Mouse (Mus musculus): ENCODE results near the gene Ropn1. TPM values are rescaled to one million over a fixed set of nuclear protein-coding genes. Genes with fewer than 3 reads are reported as not detected.
A peak's percentile ranks its signal among the peaks of the same experiment; 100 is the strongest.
"Not testable (repeated sequence)": the region's sequence is repeated elsewhere in the genome, so short reads cannot be mapped to it uniquely, and the experiment has no call there.

The Ropn1 gene
- polyA plus RNA-seq, 1 experiment from 2014 or later = not detected

- 23% methylated on average over 3 of the region's 3 CpGs for WGBS (ENCODE audit: insufficient replicate concordance)
- Histone ChIP-seq H3K4me3 (ENCODE audit: low read depth, low read length) (no peak overlapping the region), H3K36me3 (ENCODE audit: control insufficient read depth, insufficient read depth) (no peaks in the 10 kb centered on the region), H3K4me1 (ENCODE audit: control insufficient read depth, low read depth, low read length) (no peaks in the 10 kb centered on the region), H3K4me2 (ENCODE audit: low read depth, low read length) (no peak overlapping the region), H3K9me3 (replicated peaks; ENCODE audit: control insufficient read depth, low read length) (no peaks in the 10 kb centered on the region), H3K27ac (ENCODE audit: low read length) (no peak overlapping the region), H3K27me3 (ENCODE audit: control insufficient read depth, insufficient read depth, low read depth, low read length) (no peaks in the 10 kb centered on the region), H3K9ac (ENCODE audit: low read depth, low read length) (no peak overlapping the region)
- ATAC-seq (ENCODE audit: low read depth) = no peak
These were observed 14.2 kb upstream of the Ropn1 start for GRCm38 (mm10) chr16:34635557-34635956.

DNA sequence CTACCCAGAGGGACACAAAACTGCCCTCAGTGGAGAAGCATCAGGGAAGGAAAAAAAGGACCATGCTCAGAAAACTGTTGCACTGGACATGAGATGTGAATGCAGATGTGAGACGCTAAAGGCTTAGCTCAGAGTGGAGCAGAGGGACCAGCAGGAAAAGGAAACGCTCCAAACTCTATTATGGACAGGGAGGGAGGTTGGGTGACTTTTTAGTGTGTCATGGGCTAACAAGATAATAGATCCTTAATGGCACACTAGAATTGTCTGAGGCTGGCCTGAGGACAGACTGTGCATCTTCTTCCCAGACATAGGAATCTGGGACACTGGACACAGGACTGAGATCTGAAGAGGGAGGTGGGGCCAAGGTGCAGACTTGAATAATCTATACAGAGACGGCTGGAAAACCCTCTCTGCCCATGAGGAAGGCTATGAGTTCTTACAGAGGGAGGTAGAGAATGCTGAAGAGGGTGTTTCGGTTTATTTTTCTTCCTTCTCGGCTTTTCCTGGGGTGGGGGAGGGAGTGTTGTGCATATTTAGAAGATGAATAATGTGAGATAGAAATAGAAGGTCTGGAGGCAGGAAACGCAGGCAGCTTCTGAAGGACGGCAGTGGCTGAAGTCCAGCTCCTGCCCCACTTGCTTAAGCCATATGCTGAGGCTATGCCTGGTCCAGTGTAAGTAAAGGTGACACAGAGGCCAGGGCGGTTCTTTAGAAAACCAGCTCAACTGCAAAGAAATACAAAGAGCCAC, 6.0 kb upstream of the Ropn1 start:
- no peak for ATAC-seq (ENCODE audit: low read depth)
- Histone ChIP-seq H3K9me3 (replicated peaks; ENCODE audit: control insufficient read depth, low read length) (no peaks in the 10 kb centered on the region), H3K36me3 (ENCODE audit: control insufficient read depth, insufficient read depth) (no peaks in the 10 kb centered on the region), H3K4me1 (ENCODE audit: control insufficient read depth, low read depth, low read length) (no peaks in the 10 kb centered on the region), H3K9ac (ENCODE audit: low read depth, low read length) (no peak overlapping the region), H3K27me3 (ENCODE audit: control insufficient read depth, insufficient read depth, low read depth, low read length) (no peaks in the 10 kb centered on the region), H3K27ac (ENCODE audit: low read length) (no peak overlapping the region), H3K4me2 (ENCODE audit: low read depth, low read length) (no peak overlapping the region), H3K4me3 (ENCODE audit: low read depth, low read length) (no peak overlapping the region)
- 46% methylated on average over 8 of the region's 8 CpGs for WGBS (ENCODE audit: insufficient replicate concordance)

- no peak overlapping the region for H3K4me3 ChIP-seq (ENCODE audit: low read depth, low read length)
- H3K4me1 ChIP-seq (ENCODE audit: control insufficient read depth, low read depth, low read length) = no peaks in the 10 kb centered on the region; the same call in 1 of the 2 replicates
- WGBS (ENCODE audit: insufficient replicate concordance) = 69% methylated on average over 5 of the region's 5 CpGs
- ATAC-seq (ENCODE audit: low read depth) = no peak
- H3K4me2 ChIP-seq (ENCODE audit: low read depth, low read length) = no peak overlapping the region
- no peaks in the 10 kb centered on the region for H3K9me3 ChIP-seq (replicated peaks; ENCODE audit: control insufficient read depth, low read length)
- H3K36me3 ChIP-seq (ENCODE audit: control insufficient read depth, insufficient read depth) = no peaks in the 10 kb centered on the region
- H3K9ac ChIP-seq (ENCODE audit: low read depth, low read length) = no peak overlapping the region
- no peaks in the 10 kb centered on the region for H3K27me3 ChIP-seq (ENCODE audit: control insufficient read depth, insufficient read depth, low read depth, low read length)
- H3K27ac ChIP-seq (ENCODE audit: low read length) = no peak overlapping the region
These were observed 3.3 kb downstream of the Ropn1 start for GRCm38 (mm10) chr16:34653023-34653422.

- H3K9me3 ChIP-seq (replicated peaks; ENCODE audit: control insufficient read depth, low read length); H3K4me1 ChIP-seq (ENCODE audit: control insufficient read depth, low read depth, low read length); H3K27ac ChIP-seq (ENCODE audit: low read length); H3K36me3 ChIP-seq (ENCODE audit: control insufficient read depth, insufficient read depth); ATAC-seq (ENCODE audit: low read depth); H3K9ac ChIP-seq (ENCODE audit: low read depth, low read length); H3K27me3 ChIP-seq (ENCODE audit: control insufficient read depth, insufficient read depth, low read depth, low read length): not testable (repeated sequence)
- peak overlapping the region; percentile 53 for H3K4me2 ChIP-seq (ENCODE audit: low read depth, low read length)
- WGBS (ENCODE audit: insufficient replicate concordance) = 7% methylated on average over 16 of the region's 16 CpGs
- H3K4me3 ChIP-seq (ENCODE audit: low read depth, low read length) = peak overlapping the region; percentile 25
These were observed 7.8 kb downstream of the Ropn1 start for GRCm38 (mm10) chr16:34657566-34657965.

- ATAC-seq (ENCODE audit: low read depth) = no peak
- Histone ChIP-seq H3K9ac (ENCODE audit: low read depth, low read length) (no peak overlapping the region), H3K4me1 (ENCODE audit: control insufficient read depth, low read depth, low read length) (no peaks in the 10 kb centered on the region; the same call in 1 of the 2 replicates), H3K36me3 (ENCODE audit: control insufficient read depth, insufficient read depth) (no peaks in the 10 kb centered on the region), H3K4me3 (ENCODE audit: low read depth, low read length) (peak overlapping the region; percentile 25), H3K9me3 (replicated peaks; ENCODE audit: control insufficient read depth, low read length) (no peaks in the 10 kb centered on the region), H3K4me2 (ENCODE audit: low read depth, low read length) (peak overlapping the region; percentile 53), H3K27me3 (ENCODE audit: control insufficient read depth, insufficient read depth, low read depth, low read length) (no peaks in the 10 kb centered on the region), H3K27ac (ENCODE audit: low read length) (no peak overlapping the region)
- WGBS (ENCODE audit: insufficient replicate concordance) = 28% methylated on average over 5 of the region's 5 CpGs
These were observed 8.3 kb downstream of the Ropn1 start for GRCm38 (mm10) chr16:34657983-34658382.

DNA sequence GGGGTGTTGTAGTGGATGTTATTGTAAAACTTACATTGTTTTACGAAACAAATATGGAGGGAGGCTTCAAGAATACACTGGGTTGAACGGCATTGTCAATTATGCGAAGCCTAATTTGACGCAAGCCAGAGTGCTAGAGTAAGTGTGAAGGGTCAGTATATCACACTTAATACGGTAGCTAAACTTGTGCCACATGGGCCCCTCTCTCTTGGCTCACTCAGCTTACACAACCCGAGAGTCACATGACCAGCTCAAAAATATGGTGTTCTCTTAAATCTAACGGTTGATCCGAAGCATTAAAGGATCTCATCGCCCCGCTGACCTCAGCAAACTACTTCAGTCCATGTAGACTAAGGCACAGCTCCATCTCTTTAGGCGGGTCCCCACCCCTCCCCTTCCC, 8.7 kb downstream of the Ropn1 start:
- Histone ChIP-seq H3K27ac (ENCODE audit: low read length) (no peak overlapping the region), H3K4me3 (ENCODE audit: low read depth, low read length) (no peak overlapping the region), H3K9me3 (replicated peaks; ENCODE audit: control insufficient read depth, low read length) (no peaks in the 10 kb centered on the region), H3K27me3 (ENCODE audit: control insufficient read depth, insufficient read depth, low read depth, low read length) (no peaks in the 10 kb centered on the region), H3K36me3 (ENCODE audit: control insufficient read depth, insufficient read depth) (no peaks in the 10 kb centered on the region), H3K4me1 (ENCODE audit: control insufficient read depth, low read depth, low read length) (no peaks in the 10 kb centered on the region; the same call in 1 of the 2 replicates), H3K9ac (ENCODE audit: low read depth, low read length) (no peak overlapping the region), H3K4me2 (ENCODE audit: low read depth, low read length) (peak overlapping the region; percentile 53)
- WGBS (ENCODE audit: insufficient replicate concordance) = 41% methylated on average over 11 of the region's 11 CpGs
- peak; percentile 47; the same call in 1 of the 2 replicates for ATAC-seq (ENCODE audit: low read depth)

DNA sequence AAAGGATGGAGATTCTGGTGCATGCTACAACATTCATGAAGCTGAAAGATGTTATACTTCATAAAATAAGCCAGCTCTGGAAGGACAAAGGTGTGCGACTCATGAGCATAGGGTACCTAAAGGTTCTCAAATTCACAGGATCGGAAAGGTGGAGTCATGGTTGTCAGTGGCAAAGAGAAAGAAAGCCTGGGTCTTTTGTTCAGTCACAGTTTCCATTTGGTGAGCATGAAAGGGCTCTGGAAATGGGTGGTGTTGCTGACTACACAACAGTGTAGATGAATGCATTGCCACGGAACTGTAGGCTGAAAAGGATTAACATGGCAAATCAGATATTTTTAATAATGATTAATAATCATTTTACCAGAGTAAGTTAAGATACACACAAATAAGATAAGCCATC, 14.8 kb downstream of the Ropn1 start:
- no peaks in the 10 kb centered on the region for H3K9me3 ChIP-seq (replicated peaks; ENCODE audit: control insufficient read depth, low read length)
- ATAC-seq (ENCODE audit: low read depth) = no peak
- peaks cover 3% of the 10 kb centered on the region; the same call in 1 of the 2 replicates for H3K27me3 ChIP-seq (ENCODE audit: control insufficient read depth, insufficient read depth, low read depth, low read length)
- no peaks in the 10 kb centered on the region for H3K36me3 ChIP-seq (ENCODE audit: control insufficient read depth, insufficient read depth)
- H3K4me3 ChIP-seq (ENCODE audit: low read depth, low read length) = no peak overlapping the region
- 66% methylated on average over 3 of the region's 3 CpGs for WGBS (ENCODE audit: insufficient replicate concordance)
- no peak overlapping the region for H3K4me2 ChIP-seq (ENCODE audit: low read depth, low read length)
- 0 out of 2 replicates have a peak, but pooled peaks cover 2% of the 10 kb centered on the region for H3K4me1 ChIP-seq (ENCODE audit: control insufficient read depth, low read depth, low read length)
- no peak overlapping the region for H3K9ac ChIP-seq (ENCODE audit: low read depth, low read length)
- no peak overlapping the region for H3K27ac ChIP-seq (ENCODE audit: low read length)

DNA sequence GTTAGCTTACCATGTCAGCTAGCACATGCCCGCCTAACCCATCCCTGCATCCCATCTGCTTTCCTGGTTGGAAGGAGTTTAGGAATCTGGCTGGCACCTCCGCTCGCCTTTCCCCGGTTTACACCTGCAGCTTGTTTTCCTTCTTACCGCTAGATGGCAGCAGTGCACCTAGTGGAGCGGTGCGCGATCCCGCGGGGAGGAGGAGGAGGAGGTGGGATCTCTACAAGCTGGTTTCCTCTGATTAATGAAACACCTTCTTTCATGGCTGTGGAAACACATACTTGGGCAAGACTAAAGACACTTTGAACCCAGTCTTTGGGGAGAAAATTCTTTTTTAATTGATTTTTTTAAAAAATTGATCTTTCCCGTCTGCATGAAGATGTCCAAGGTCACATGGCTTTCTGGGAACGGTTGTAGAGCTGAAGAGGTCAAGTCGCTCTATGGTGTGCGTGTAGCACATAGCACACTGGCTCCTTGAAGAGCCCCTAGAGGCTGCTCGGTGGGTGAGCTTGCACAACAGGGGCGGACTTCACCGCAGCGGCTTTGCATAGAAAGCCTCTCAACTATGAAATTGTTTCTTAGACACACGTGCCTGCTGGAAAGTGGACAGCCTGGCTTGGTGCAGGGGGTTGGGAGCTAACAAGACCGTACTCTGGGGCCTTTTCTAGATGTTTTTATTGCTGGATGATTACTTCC, 17.5 kb downstream of the Ropn1 start:
- Histone ChIP-seq H3K36me3 (ENCODE audit: control insufficient read depth, insufficient read depth) (no peaks in the 10 kb centered on the region), H3K4me3 (ENCODE audit: low read depth, low read length) (peak overlapping the region; percentile 16; the same call in 1 of the 2 replicates), H3K4me1 (ENCODE audit: control insufficient read depth, low read depth, low read length) (0 out of 2 replicates have a peak, but pooled peaks cover 2% of the 10 kb centered on the region), H3K9me3 (replicated peaks; ENCODE audit: control insufficient read depth, low read length) (no peaks in the 10 kb centered on the region), H3K9ac (ENCODE audit: low read depth, low read length) (no peak overlapping the region), H3K4me2 (ENCODE audit: low read depth, low read length) (peak overlapping the region; percentile 39), H3K27me3 (ENCODE audit: control insufficient read depth, insufficient read depth, low read depth, low read length) (peaks cover 5% of the 10 kb centered on the region; the same call in 1 of the 2 replicates), H3K27ac (ENCODE audit: low read length) (no peak overlapping the region)
- 0 out of 2 replicates have a peak, but pooled peaks have one; percentile 21 for ATAC-seq (ENCODE audit: low read depth)
- 6% methylated on average over 20 of the region's 20 CpGs for WGBS (ENCODE audit: insufficient replicate concordance)

DNA sequence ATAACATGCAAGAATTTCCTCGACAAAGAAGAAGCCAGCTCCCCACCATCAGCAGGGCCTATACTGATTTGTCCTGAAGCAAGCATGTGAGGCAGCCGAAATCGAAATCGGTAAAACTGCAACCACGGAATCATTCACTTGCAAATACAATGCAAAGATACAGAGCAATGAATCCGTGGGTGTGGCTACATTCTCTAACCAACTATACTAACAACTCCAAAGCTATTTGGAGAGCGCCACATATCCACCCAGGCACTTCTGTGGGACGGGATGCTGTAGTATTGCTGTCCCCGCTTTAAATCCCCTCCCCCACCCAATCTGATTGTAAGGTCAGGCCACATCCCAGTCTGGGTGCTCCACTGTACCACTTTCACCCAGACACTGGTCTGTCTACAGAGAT, 18.6 kb downstream of the Ropn1 start:
- no peak overlapping the region for H3K9ac ChIP-seq (ENCODE audit: low read depth, low read length)
- 0 out of 2 replicates have a peak, but pooled peaks cover 2% of the 10 kb centered on the region for H3K4me1 ChIP-seq (ENCODE audit: control insufficient read depth, low read depth, low read length)
- no peaks in the 10 kb centered on the region for H3K36me3 ChIP-seq (ENCODE audit: control insufficient read depth, insufficient read depth)
- no peak overlapping the region for H3K4me2 ChIP-seq (ENCODE audit: low read depth, low read length)
- no peak for ATAC-seq (ENCODE audit: low read depth)
- no peak overlapping the region for H3K27ac ChIP-seq (ENCODE audit: low read length)
- WGBS (ENCODE audit: insufficient replicate concordance) = 59% methylated on average over 9 of the region's 9 CpGs
- H3K9me3 ChIP-seq (replicated peaks; ENCODE audit: control insufficient read depth, low read length) = no peaks in the 10 kb centered on the region
- H3K4me3 ChIP-seq (ENCODE audit: low read depth, low read length) = no peak overlapping the region
- peaks cover 5% of the 10 kb centered on the region; the same call in 1 of the 2 replicates for H3K27me3 ChIP-seq (ENCODE audit: control insufficient read depth, insufficient read depth, low read depth, low read length)
